Mouse (Mus musculus) C2C12 (cell line): ENCODE measurements around the gene Elp5. TPM values are rescaled to one million over a fixed set of nuclear protein-coding genes. Genes with fewer than 3 reads are reported as not detected.

Source experiments
- H3K27me3 ChIP-seq: one replicate; pipeline ENCODE4 v1.6.1; 2011; ENCODE audit not compliant: control insufficient read depth, insufficient read depth, insufficient read length
- H3K36me3 ChIP-seq: one replicate; pipeline ENCODE4 v1.6.1; 2011; ENCODE audit not compliant: control insufficient read depth, insufficient read depth
- H3K4me3 ChIP-seq: one replicate; pipeline ENCODE4 v1.5.1; 2011; ENCODE audit warnings: mild to moderate bottlenecking, control low read depth; ENCODE audit not compliant: poor library complexity, insufficient read depth, severe bottlenecking
- H3K79me2 ChIP-seq: one replicate; pipeline ENCODE4 v1.6.1; 2011; ENCODE audit not compliant: control insufficient read depth, insufficient read depth
- H3K79me3 ChIP-seq: one replicate; pipeline ENCODE4 v1.6.1; 2011; ENCODE audit warnings: low read depth, control low read depth
- H3ac ChIP-seq: one replicate; pipeline ENCODE3; 2011; ENCODE audit warnings: low read depth; ENCODE audit not compliant: control insufficient read depth, insufficient read length
- CEBPB ChIP-seq: IDR thresholded peaks from one replicate; pipeline ENCODE4 v1.6.1; 2011; ENCODE audit warnings: low read depth, mild to moderate bottlenecking, control low read depth, moderate library complexity
- CTCF ChIP-seq: IDR thresholded peaks from one replicate; pipeline ENCODE4 v1.5.1; 2011; ENCODE audit not compliant: control insufficient read depth, insufficient read depth, insufficient read length
- FOSL1 ChIP-seq: IDR thresholded peaks from one replicate; pipeline ENCODE4 v1.8.0; 2011; ENCODE audit warnings: mild to moderate bottlenecking, low read length; ENCODE audit not compliant: poor library complexity, insufficient read depth, severe bottlenecking
- MAX ChIP-seq: IDR thresholded peaks from one replicate; pipeline ENCODE4 v1.6.1; 2011; ENCODE audit warnings: mild to moderate bottlenecking, control low read depth
- MYOD1 ChIP-seq: IDR thresholded peaks from one replicate; pipeline ENCODE4 v1.6.1; 2011; ENCODE audit warnings: low read depth; ENCODE audit not compliant: control insufficient read depth, insufficient read length
- MYOG ChIP-seq: IDR thresholded peaks from one replicate; pipeline ENCODE4 v1.6.1; 2011; ENCODE audit not compliant: control insufficient read depth, insufficient read length; ENCODE audit errors: extremely low read depth
- USF1 ChIP-seq: IDR thresholded peaks from one replicate; pipeline ENCODE4 v1.6.1; 2011; ENCODE audit warnings: low read depth, mild to moderate bottlenecking, control low read depth, moderate library complexity
- polyA plus RNA-seq: library from polyadenylated mRNA; unstranded; fragments of >200 nt; fragmentation: generic; extraction: Trizol; gene quantifications from one replicate; pipeline ENCODE4 v1.2.1, GENCODE M21; 2012; ENCODE audit warnings: missing spikeins

The Elp5 gene
- polyA plus RNA-seq, 1 experiment = 111 TPM

- peaks cover 75% of the 10 kb centered on the region for H3K36me3 ChIP-seq
- H3K79me2 ChIP-seq = peaks cover 28% of the 10 kb centered on the region
- H3ac ChIP-seq = no peak overlapping the region
- no peak overlapping the region for H3K4me3 ChIP-seq
- H3K27me3 ChIP-seq = no peaks in the 10 kb centered on the region
- peaks cover 26% of the 10 kb centered on the region for H3K79me3 ChIP-seq
- no peak for TF ChIP-seq CTCF
- TF ChIP-seq FOSL1 = no peak
- TF ChIP-seq USF1 = no peak
- no peak for TF ChIP-seq CEBPB
- TF ChIP-seq MYOD1 = no peak
These were observed 7.4 kb downstream of the Elp5 start for GRCm38 (mm10) chr11:69974907-69975306.

DNA sequence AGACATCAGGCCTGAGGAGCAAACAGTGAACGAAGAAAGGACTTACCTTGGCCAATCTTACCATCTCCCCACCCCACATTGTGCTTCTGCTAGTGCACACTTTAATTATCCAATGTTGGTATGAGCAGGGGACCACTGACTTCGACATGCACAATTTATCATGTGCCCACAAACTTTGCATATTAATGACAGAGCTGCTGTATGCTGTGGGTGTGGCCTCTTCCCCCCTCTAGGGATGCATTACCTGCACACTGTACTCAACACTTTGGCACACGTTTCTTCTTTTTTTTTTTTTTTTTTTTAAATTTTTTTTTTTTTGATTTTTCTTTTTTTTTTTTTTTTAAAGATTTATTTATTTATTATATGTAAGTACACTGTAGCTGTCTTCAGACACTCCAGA, 11.5 kb downstream of the Elp5 start:
- TF ChIP-seq MYOG = no peak
- no peak for TF ChIP-seq USF1
- TF ChIP-seq CTCF = no peak
- TF ChIP-seq CEBPB = no peak
- no peak for TF ChIP-seq MAX
- peaks cover 69% of the 10 kb centered on the region for H3K36me3 ChIP-seq

GRCm38 (mm10) chr11:69970222-69970621, 12.1 kb downstream of the Elp5 start:
- TF ChIP-seq CTCF (no peak), FOSL1 (no peak), USF1 (no peak), CEBPB (no peak), MYOD1 (no peak), MYOG (no peak), MAX (no peak)
- Histone ChIP-seq H3K36me3 (peaks cover 65% of the 10 kb centered on the region), H3K4me3 (no peak overlapping the region)

More for the DNA sequence above, 11.5 kb downstream of the Elp5 start:
- Histone ChIP-seq H3K79me2 (no peaks in the 10 kb centered on the region), H3ac (no peak overlapping the region), H3K4me3 (no peak overlapping the region), H3K27me3 (peaks cover 7% of the 10 kb centered on the region), H3K79me3 (no peaks in the 10 kb centered on the region)

GRCm38 (mm10) chr11:69968793-69969192, 13.5 kb downstream of the Elp5 start:
- peaks cover 17% of the 10 kb centered on the region for H3K27me3 ChIP-seq
- no peaks in the 10 kb centered on the region for H3K79me3 ChIP-seq
- TF ChIP-seq MAX (no peak), MYOG (no peak), FOSL1 (no peak), MYOD1 (no peak), USF1 (no peak), CTCF (no peak), CEBPB (no peak)
- H3ac ChIP-seq = no peak overlapping the region
- no peaks in the 10 kb centered on the region for H3K79me2 ChIP-seq
- H3K36me3 ChIP-seq = peaks cover 50% of the 10 kb centered on the region
- no peak overlapping the region for H3K4me3 ChIP-seq

More at GRCm38 (mm10) chr11:69970222-69970621, 12.1 kb downstream of the Elp5 start:
- H3K79me2 ChIP-seq = no peaks in the 10 kb centered on the region
- no peak overlapping the region for H3ac ChIP-seq
- H3K79me3 ChIP-seq = no peaks in the 10 kb centered on the region
- peaks cover 10% of the 10 kb centered on the region for H3K27me3 ChIP-seq

DNA sequence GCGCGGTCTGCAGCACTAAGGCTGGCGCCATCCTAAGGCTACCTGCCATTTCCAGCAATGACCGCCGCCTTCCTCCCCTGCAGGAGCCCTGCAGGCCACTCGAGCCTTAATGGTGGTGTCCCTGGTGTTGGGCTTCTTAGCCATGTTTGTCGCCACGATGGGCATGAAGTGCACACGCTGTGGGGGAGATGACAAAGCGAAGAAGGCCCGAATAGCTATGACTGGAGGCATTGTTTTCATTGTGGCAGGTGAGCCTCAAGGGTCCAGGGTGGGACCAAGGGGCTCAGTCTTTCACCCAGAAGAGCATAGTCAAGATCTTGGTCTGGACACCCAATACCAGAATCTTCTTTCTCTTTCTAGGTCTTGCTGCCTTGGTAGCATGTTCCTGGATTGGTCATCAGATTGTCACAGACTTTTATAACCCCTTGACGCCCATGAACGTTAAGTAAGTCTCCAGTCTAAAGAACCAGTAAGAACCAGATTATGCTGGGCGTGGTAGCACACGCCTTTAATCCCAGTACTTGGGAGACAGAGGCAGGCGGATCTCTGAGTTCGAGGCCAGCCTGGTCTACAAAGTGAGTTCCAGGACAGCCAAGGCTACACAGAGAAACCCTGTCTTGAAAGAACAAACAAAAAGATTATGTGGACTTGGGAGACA, 15.3 kb downstream of the Elp5 start:
- Histone ChIP-seq H3K79me2 (no peaks in the 10 kb centered on the region), H3K27me3 (peaks cover 24% of the 10 kb centered on the region), H3K4me3 (no peak overlapping the region), H3ac (no peak overlapping the region), H3K79me3 (no peaks in the 10 kb centered on the region), H3K36me3 (peaks cover 32% of the 10 kb centered on the region)
- TF ChIP-seq MAX (no peak), MYOG (no peak), CEBPB (no peak), MYOD1 (no peak), USF1 (no peak), CTCF (no peak), FOSL1 (no peak)
